Mouse (Mus musculus) retina, postnatal 7 days (tissue): ENCODE data around the gene Gm5800.
"Not testable (repeated sequence)": the region's sequence is repeated elsewhere in the genome, so short reads cannot be mapped to it uniquely, and the experiment has no call there.

Experiments used
- DNase-seq: peaks from one replicate; pipeline ENCODE4 v3.0.0-alpha.2; 2012; ENCODE audit warnings: low read depth, low spot score

Gm5800 gene

GRCm38 (mm10) chr14:51717083-51717482 is at the start of gene Gm5800:
Gm5800 (minus strand) TSS chr14:51717183.
- DNase-seq, result no peak

- no peak for DNase-seq
These were observed 39.0 kb upstream of the Gm5800 start for GRCm38 (mm10) chr14:51755944-51756343.

- DNase-seq, result no peak
These were observed 23.6 kb upstream of the Gm5800 start for GRCm38 (mm10) chr14:51740347-51741170.

- DNase-seq, result no peak
These were observed 22.4 kb upstream of the Gm5800 start for GRCm38 (mm10) chr14:51739150-51739993.

GRCm38 (mm10) chr14:51738411-51739149 is 21.6 kb upstream of the Gm5800 start:
- DNase-seq, result no peak

GRCm38 (mm10) chr14:51737967-51738366 is 21.0 kb upstream of the Gm5800 start:
- DNase-seq, result no peak

- not testable (repeated sequence) for DNase-seq
These were observed 21.6 kb downstream of the Gm5800 start, which contains the start of gene Gm17079 for GRCm38 (mm10) chr14:51695368-51695767. Gm17079 (minus strand) TSS chr14:51695468.

GRCm38 (mm10) chr14:51677269-51677668 is 39.7 kb downstream of the Gm5800 start:
- no peak for DNase-seq
